Mouse (Mus musculus) liver, adult 2 months (tissue): ENCODE data around the gene Plppr3. TPM values are rescaled to one million over a fixed set of nuclear protein-coding genes. Genes with fewer than 3 reads are reported as not detected.
A peak's percentile ranks its signal among the peaks of the same experiment; 100 is the strongest.

Experiments
- DNase-seq: peaks from one replicate; pipeline ENCODE4 v3.0.0-alpha.2; 2011; ENCODE audit warnings: low read depth, low spot score; ENCODE audit errors: extremely low read depth
- H3K27ac ChIP-seq: fragments of 200-500 bp; replicated peaks from 2 replicates; pipeline ENCODE4 v1.5.1; 2012; ENCODE audit warnings: low read depth, mild to moderate bottlenecking, control low read depth, inconsistent platforms, low read length; ENCODE audit not compliant: insufficient read depth
- H3K27me3 ChIP-seq: fragments of 200-500 bp; 2 replicates; pipeline ENCODE4 v1.6.1; 2012; ENCODE audit warnings: mild to moderate bottlenecking, moderate library complexity, low read length, inconsistent platforms; ENCODE audit not compliant: control insufficient read depth, insufficient read depth
- H3K36me3 ChIP-seq: fragments of 200-500 bp; 2 replicates; pipeline ENCODE4 v1.6.1; 2012; ENCODE audit warnings: low read length, inconsistent platforms; ENCODE audit not compliant: control insufficient read depth, insufficient read depth
- H3K4me1 ChIP-seq: fragments of 200-500 bp; 2 replicates; pipeline ENCODE4 v1.6.1; 2011; ENCODE audit warnings: low read length; ENCODE audit not compliant: control insufficient read depth, insufficient read depth
- H3K4me3 ChIP-seq: fragments of 200-500 bp; 2 replicates; pipeline ENCODE4 v1.5.1; 2011; ENCODE audit warnings: low read depth, mild to moderate bottlenecking, control low read depth, low read length, moderate library complexity; ENCODE audit not compliant: insufficient read depth
- H3K79me2 ChIP-seq: fragments of 200-500 bp; 2 replicates; pipeline ENCODE4 v1.6.1; 2012; ENCODE audit warnings: inconsistent platforms, mild to moderate bottlenecking, low read length, moderate library complexity; ENCODE audit not compliant: control insufficient read depth, insufficient read depth
- H3K9ac ChIP-seq: fragments of 200-500 bp; 2 replicates; pipeline ENCODE4 v1.6.1; 2012; ENCODE audit warnings: low read depth, mild to moderate bottlenecking, control low read depth, inconsistent platforms, low read length
- CTCF ChIP-seq: fragments of 200-500 bp; IDR thresholded peaks from 2 replicates; pipeline ENCODE4 v1.5.1; 2011; ENCODE audit warnings: low read depth, low read length, control low read depth
- POLR2A ChIP-seq: fragments of 200-500 bp; IDR thresholded peaks from 2 replicates; pipeline ENCODE4 v1.6.1; 2011; ENCODE audit warnings: low read length, control low read depth; ENCODE audit not compliant: insufficient read depth; ENCODE audit errors: extremely low read depth
- WGBS: fragments of 180-500 bp; shearing (Covaris S2); methylation state at CpG from one replicate; pipeline ENCODE4 v1.1.7; 2018; 5-methylcytosine and 5-hydroxymethylcytosine counted together
- polyA plus RNA-seq: library from polyadenylated mRNA; depleted of rRNA; stranded (reverse); fragments of >200 nt; gene quantifications from 2 replicates; pipeline ENCODE4 v1.2.3, GENCODE M21; 2012
- total RNA-seq: library from RNA; depleted of rRNA; stranded (reverse); fragments of >200 nt; gene quantifications from 2 replicates; pipeline ENCODE4 v1.2.3, GENCODE M21; 2014

Gene Plppr3
- total and polyA plus RNA-seq, 2 experiments, result under 0.01 to 0.38 TPM

GRCm38 (mm10) chr10:79865801-79866295, 8.6 kb downstream of the Plppr3 start:
- Histone ChIP-seq H3K79me2 (no peaks in the 10 kb centered on the region), H3K4me1 (no peaks in the 10 kb centered on the region; the same call in 1 of the 2 replicates), H3K9ac (no peak overlapping the region), H3K27ac (no peak overlapping the region), H3K27me3 (no peaks in the 10 kb centered on the region), H3K36me3 (peaks cover 9% of the 10 kb centered on the region), H3K4me3 (no peak overlapping the region)
- TF ChIP-seq POLR2A, result no peak
- peak; percentile 83 for TF ChIP-seq CTCF
- 47% methylated on average over 19 of the region's 19 CpGs for WGBS
- DNase-seq, result peak; percentile 40

- WGBS, result 49% methylated on average over 12 of the region's 12 CpGs
- H3K4me3 ChIP-seq, result no peak overlapping the region
- H3K79me2 ChIP-seq, result no peaks in the 10 kb centered on the region; the same call in 1 of the 2 replicates
- peaks cover 15% of the 10 kb centered on the region for H3K36me3 ChIP-seq
- no peaks in the 10 kb centered on the region; the same call in 1 of the 2 replicates for H3K4me1 ChIP-seq
- H3K9ac ChIP-seq, result no peak overlapping the region
- no peak overlapping the region for H3K27ac ChIP-seq
- DNase-seq, result no peak
- TF ChIP-seq POLR2A (no peak), CTCF (no peak)
- H3K27me3 ChIP-seq, result no peaks in the 10 kb centered on the region
Measured at GRCm38 (mm10) chr10:79865189-79865601, 9.2 kb downstream of the Plppr3 start.

GRCm38 (mm10) chr10:79864351-79865188, 9.9 kb downstream of the Plppr3 start:
- TF ChIP-seq POLR2A (no peak), CTCF (no peak)
- Histone ChIP-seq H3K27ac (no peak overlapping the region), H3K79me2 (peaks cover 6% of the 10 kb centered on the region; the same call in 1 of the 2 replicates), H3K4me3 (no peak overlapping the region), H3K9ac (no peak overlapping the region), H3K4me1 (no peaks in the 10 kb centered on the region; the same call in 1 of the 2 replicates), H3K27me3 (no peaks in the 10 kb centered on the region), H3K36me3 (peaks cover 21% of the 10 kb centered on the region)
- DNase-seq, result peak; percentile 45
- 60% methylated on average over 10 of the region's 10 CpGs for WGBS

- no peaks in the 10 kb centered on the region for H3K27me3 ChIP-seq
- TF ChIP-seq CTCF (no peak), POLR2A (no peak)
- no peak overlapping the region for H3K9ac ChIP-seq
- DNase-seq, result no peak
- peaks cover 5% of the 10 kb centered on the region for H3K4me1 ChIP-seq
- peaks cover 14% of the 10 kb centered on the region; the same call in 1 of the 2 replicates for H3K79me2 ChIP-seq
- H3K4me3 ChIP-seq, result no peak overlapping the region
- H3K36me3 ChIP-seq, result peaks cover 25% of the 10 kb centered on the region
- 79% methylated on average over 10 of the region's 10 CpGs for WGBS
- no peak overlapping the region for H3K27ac ChIP-seq
Measured at GRCm38 (mm10) chr10:79862925-79863324, 11.5 kb downstream of the Plppr3 start.

- H3K79me2 ChIP-seq, result peaks cover 21% of the 10 kb centered on the region
- TF ChIP-seq CTCF, result no peak
- no peak for TF ChIP-seq POLR2A
- WGBS, result 90% methylated on average over 23 of the region's 23 CpGs
- H3K27ac ChIP-seq, result no peak overlapping the region
- DNase-seq, result no peak
- no peak overlapping the region for H3K4me3 ChIP-seq
- H3K9ac ChIP-seq, result no peak overlapping the region
- H3K36me3 ChIP-seq, result peaks cover 25% of the 10 kb centered on the region
- H3K27me3 ChIP-seq, result no peaks in the 10 kb centered on the region
- peaks cover 11% of the 10 kb centered on the region for H3K4me1 ChIP-seq
Measured at GRCm38 (mm10) chr10:79862049-79862788, 12.2 kb downstream of the Plppr3 start.
